Mouse (Mus musculus): ENCODE measurements around the gene Angptl7. TPM values are rescaled to one million over a fixed set of nuclear protein-coding genes. Genes with fewer than 3 reads are reported as not detected.

The Angptl7 gene
- total RNA-seq, 2 experiments from 2014 or later: 0.84 TPM; not detected in 1

GRCm38 (mm10) chr4:148461772-148462171 lies 38.5 kb downstream of the Angptl7 start:
- ATAC-seq (replicated peaks; ENCODE audit: low FRiP score, poor library complexity, severe bottlenecking): no peak

GRCm38 (mm10) chr4:148460656-148461284 lies 39.5 kb downstream of the Angptl7 start:
- ATAC-seq (replicated peaks; ENCODE audit: low FRiP score, poor library complexity, severe bottlenecking): no peak

GRCm38 (mm10) chr4:148455477-148456025 lies 44.7 kb downstream of the Angptl7 start:
- no peak for ATAC-seq (replicated peaks; ENCODE audit: low FRiP score, poor library complexity, severe bottlenecking)

- no peak for ATAC-seq (replicated peaks; ENCODE audit: low FRiP score, poor library complexity, severe bottlenecking)
These were observed 46.6 kb downstream of the Angptl7 start for GRCm38 (mm10) chr4:148453707-148454106.

- ATAC-seq (replicated peaks; ENCODE audit: low FRiP score, poor library complexity, severe bottlenecking): no peak
These were observed 51.4 kb downstream of the Angptl7 start for GRCm38 (mm10) chr4:148448853-148449245.

GRCm38 (mm10) chr4:148448179-148448852 lies 51.9 kb downstream of the Angptl7 start, which contains the start of gene Mtor:
Mtor (plus strand) TSS chr4:148448611.
- ATAC-seq (replicated peaks; ENCODE audit: low FRiP score, poor library complexity, severe bottlenecking): peak; percentile 92

Other genes with a start within 250 kb of the Angptl7 start
- gene Disp3, start 212.5 kb downstream of the Angptl7 start, total RNA-seq (2015; ENCODE audit: low replicate concordance): not detected in 2 replicates
- gene Disp3, start 212.5 kb downstream of the Angptl7 start, total RNA-seq (2017; ENCODE audit: low replicate concordance): not detected in 2 replicates
- 1.8 and 4.6 TPM in 2 replicates for gene Ubiad1, start 55.7 kb downstream of the Angptl7 start, total RNA-seq (2015; ENCODE audit: low replicate concordance)
- 3.6 and 4.3 TPM in 2 replicates for gene Ubiad1, start 55.7 kb downstream of the Angptl7 start, total RNA-seq (2017; ENCODE audit: low replicate concordance)
- gene Mtor, start 51.8 kb downstream of the Angptl7 start, total RNA-seq (2015; ENCODE audit: low replicate concordance): 19.8 and 34.4 TPM in 2 replicates
- gene Mtor, start 51.8 kb downstream of the Angptl7 start, total RNA-seq (2017; ENCODE audit: low replicate concordance): 22.0 and 24.4 TPM in 2 replicates
- gene Exosc10, start 58.0 kb upstream of the Angptl7 start, total RNA-seq (2015; ENCODE audit: low replicate concordance): 27.4 and 31.9 TPM in 2 replicates
- gene Exosc10, start 58.0 kb upstream of the Angptl7 start, total RNA-seq (2017; ENCODE audit: low replicate concordance): 20.1 and 41.5 TPM in 2 replicates
- 11.3 and 14.1 TPM in 2 replicates for gene Srm, start 91.0 kb upstream of the Angptl7 start, total RNA-seq (2015; ENCODE audit: low replicate concordance)
- gene Srm, start 91.0 kb upstream of the Angptl7 start, total RNA-seq (2017; ENCODE audit: low replicate concordance): 1.0 and 4.5 TPM in 2 replicates
- not detected in 2 replicates for gene Masp2, start 102.1 kb upstream of the Angptl7 start, total RNA-seq (2015; ENCODE audit: low replicate concordance)
- 2.8 TPM in 1 of 2 replicates, not detected in the other for gene Masp2, start 102.1 kb upstream of the Angptl7 start, total RNA-seq (2017; ENCODE audit: low replicate concordance)
- 230 and 350 TPM in 2 replicates for gene Tardbp, start 126.6 kb upstream of the Angptl7 start, total RNA-seq (2015; ENCODE audit: low replicate concordance)
- gene Tardbp, start 126.6 kb upstream of the Angptl7 start, total RNA-seq (2017; ENCODE audit: low replicate concordance): 315 and 491 TPM in 2 replicates
- gene Gm572, start 142.9 kb upstream of the Angptl7 start, total RNA-seq (2015; ENCODE audit: low replicate concordance): not detected in 2 replicates
- not detected in 2 replicates for gene Gm572, start 142.9 kb upstream of the Angptl7 start, total RNA-seq (2017; ENCODE audit: low replicate concordance)

Data from erythroid progenitor cell, adult 5-6 weeks (primary cell).